Mouse (Mus musculus) megakaryocyte-erythroid progenitor cell, adult 5 weeks (primary cell): Measurements from ENCODE around the gene Gm20825. TPM values are rescaled to one million over a fixed set of nuclear protein-coding genes. Genes with fewer than 3 reads are reported as not detected.

Experiments
- polyA plus RNA-seq: library from polyadenylated mRNA; stranded (reverse); fragments of >175 nt; gene quantifications from 2 replicates; pipeline ENCODE4 v1.2.3, GENCODE M21; 2012

Gene Gm20825
- polyA plus RNA-seq = not detected in 2 replicates

GRCm38 (mm10) chrY:8071407-8071806 is at the start of gene Gm20825:
TSS of gene Gm20825 (minus strand) at chrY:8071507.

Other genes with a start within 250 kb of the Gm20825 start
- not detected in 2 replicates for gene Gm29049, start 74.3 kb downstream of the Gm20825 start, polyA plus RNA-seq
- not detected in 2 replicates for gene Gm20824, start 186.4 kb upstream of the Gm20825 start, polyA plus RNA-seq